Mouse (Mus musculus): ENCODE results near the gene Casc1.
"Not testable (repeated sequence)": the region's sequence is repeated elsewhere in the genome, so short reads cannot be mapped to it uniquely, and the experiment has no call there.

The Casc1 gene

GRCm38 (mm10) chr6:145135804-145136203, 75.0 kb downstream of the Casc1 start:
- DNase-seq, result peak; percentile 44 to 66

DNA sequence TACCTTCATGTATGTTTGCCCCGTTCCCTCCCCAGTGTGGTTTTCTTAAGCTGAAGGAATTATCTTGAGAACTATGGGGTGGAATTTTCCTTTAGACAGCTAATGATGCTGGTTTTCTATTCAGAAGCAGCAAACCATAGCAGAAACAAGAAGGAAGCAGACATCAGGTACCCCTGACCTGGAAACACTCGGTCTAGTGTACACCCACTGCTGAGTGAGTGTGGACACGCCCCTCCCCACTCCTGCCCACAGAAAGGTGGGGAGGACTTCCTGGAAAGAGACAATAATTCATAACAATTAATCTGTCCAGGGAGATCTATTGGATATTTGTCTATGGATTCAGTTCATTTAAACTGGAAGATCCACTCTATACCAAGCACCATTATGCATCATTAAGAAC, 75.5 kb downstream of the Casc1 start:
- DNase-seq, result no peak

GRCm38 (mm10) chr6:145132969-145133368, 77.8 kb downstream of the Casc1 start:
- not testable (repeated sequence) for DNase-seq

GRCm38 (mm10) chr6:145131991-145132390, 78.8 kb downstream of the Casc1 start:
- no peak for DNase-seq

GRCm38 (mm10) chr6:145129563-145129962, 81.2 kb downstream of the Casc1 start:
- DNase-seq, result no peak

DNA sequence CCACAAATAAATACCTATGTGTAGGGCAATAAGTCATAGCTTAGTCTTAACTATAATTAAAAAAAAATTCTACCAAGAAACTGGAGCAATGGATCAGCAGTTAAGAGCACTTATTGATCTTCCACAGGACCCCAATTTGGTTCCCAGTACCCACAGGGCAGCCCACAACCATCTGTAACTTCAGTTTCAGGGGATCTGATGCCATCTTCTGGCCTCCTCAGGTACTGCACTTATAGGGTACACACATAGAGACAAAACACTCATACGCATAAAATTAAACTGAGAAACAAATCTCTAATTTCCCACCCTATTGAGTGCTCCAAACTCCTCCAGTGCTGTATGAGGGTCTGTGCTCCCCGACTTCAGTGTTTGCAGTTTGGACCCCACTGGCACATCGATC, 83.2 kb downstream of the Casc1 start:
- no peak for DNase-seq

GRCm38 (mm10) chr6:145125591-145126113, 85.2 kb downstream of the Casc1 start:
- DNase-seq, result no peak
